Mouse (Mus musculus) myocyte (in vitro differentiated cells): ENCODE data around the gene Mif4gd. TPM values are rescaled to one million over a fixed set of nuclear protein-coding genes. Genes with fewer than 3 reads are reported as not detected.

Experiments
- H3K27me3 ChIP-seq: one replicate; pipeline ENCODE4 v1.6.1; 2011; ENCODE audit not compliant: control insufficient read depth, insufficient read depth, insufficient read length
- H3K36me3 ChIP-seq: one replicate; pipeline ENCODE4 v1.6.1; 2011; ENCODE audit not compliant: control insufficient read depth, insufficient read depth
- H3K4me2 ChIP-seq: one replicate; pipeline ENCODE4 v1.6.1; 2011; ENCODE audit warnings: low read depth, control low read depth
- H3K4me3 ChIP-seq: one replicate; pipeline ENCODE4 v1.5.1; 2011; ENCODE audit warnings: mild to moderate bottlenecking, control low read depth, moderate library complexity
- H3K79me2 ChIP-seq: one replicate; pipeline ENCODE4 v1.6.1; 2011; ENCODE audit not compliant: control insufficient read depth, insufficient read depth
- H3ac ChIP-seq: one replicate; pipeline ENCODE4 v1.6.1; 2011; ENCODE audit not compliant: control insufficient read depth, insufficient read length
- CEBPB ChIP-seq: IDR thresholded peaks from 2 replicates; pipeline ENCODE4 v1.6.1; 2011; ENCODE audit warnings: mild to moderate bottlenecking, moderate library complexity; ENCODE audit not compliant: poor library complexity, insufficient read depth, severe bottlenecking
- E2F4 ChIP-seq: IDR thresholded peaks from one replicate; pipeline ENCODE4 v1.6.1; 2011; ENCODE audit warnings: mild to moderate bottlenecking, control low read depth, moderate library complexity; ENCODE audit not compliant: insufficient read depth
- MAX ChIP-seq: IDR thresholded peaks from one replicate; pipeline ENCODE4 v1.6.1; 2011; ENCODE audit warnings: low read depth, mild to moderate bottlenecking, control low read depth
- MYOD1 ChIP-seq, 3 experiments: IDR thresholded peaks; one replicate each; pipeline ENCODE4 v1.6.1; 2011; ENCODE audit warnings: control low read depth in 2 of 3, low read depth in 2 of 3, mild to moderate bottlenecking in 2 of 3, moderate library complexity in 1 of 3; ENCODE audit not compliant: insufficient read length in 2 of 3, control insufficient read depth in 1 of 3
- MYOG ChIP-seq, 3 experiments: IDR thresholded peaks; one replicate each; pipeline ENCODE4 v1.6.1; 2011; ENCODE audit warnings: control low read depth in 2 of 3, low read depth in 2 of 3, mild to moderate bottlenecking in 2 of 3; ENCODE audit not compliant: insufficient read length in 2 of 3, control insufficient read depth in 1 of 3, insufficient read depth in 1 of 3
- POLR2A ChIP-seq: IDR thresholded peaks from one replicate; pipeline ENCODE4 v1.6.1; 2011; ENCODE audit warnings: low read depth, mild to moderate bottlenecking, control low read depth, moderate library complexity; ENCODE audit not compliant: insufficient read length
- POLR2AphosphoS2 ChIP-seq: IDR thresholded peaks from one replicate; pipeline ENCODE4 v1.6.1; 2011; ENCODE audit warnings: low read depth, control low read depth; ENCODE audit not compliant: insufficient read length
- REST ChIP-seq: IDR thresholded peaks from one replicate; pipeline ENCODE4 v1.6.1; 2011; ENCODE audit warnings: mild to moderate bottlenecking, control low read depth, moderate library complexity; ENCODE audit not compliant: insufficient read depth, insufficient read length
- SRF ChIP-seq: IDR thresholded peaks from one replicate; pipeline ENCODE4 v1.6.1; 2011; ENCODE audit warnings: low read depth; ENCODE audit not compliant: control insufficient read depth, insufficient read length
- TCF12 ChIP-seq: IDR thresholded peaks from one replicate; pipeline ENCODE4 v1.6.1; 2011; ENCODE audit warnings: mild to moderate bottlenecking, control low read depth; ENCODE audit not compliant: poor library complexity, insufficient read depth, severe bottlenecking
- TCF3 ChIP-seq: IDR thresholded peaks from one replicate; pipeline ENCODE4 v1.6.1; 2011; ENCODE audit warnings: low read depth, control low read depth; ENCODE audit not compliant: insufficient read length
- USF1 ChIP-seq: IDR thresholded peaks from one replicate; pipeline ENCODE4 v1.6.1; 2011; ENCODE audit warnings: low read depth, mild to moderate bottlenecking, control low read depth, moderate library complexity
- polyA plus RNA-seq: library from polyadenylated mRNA; unstranded; fragments of >200 nt; fragmentation: generic; extraction: Trizol; gene quantifications from one replicate; pipeline ENCODE4 v1.2.1, GENCODE M21; 2012; ENCODE audit warnings: missing spikeins

Gene Mif4gd
- polyA plus RNA-seq, 1 experiment, result 17.5 TPM

DNA sequence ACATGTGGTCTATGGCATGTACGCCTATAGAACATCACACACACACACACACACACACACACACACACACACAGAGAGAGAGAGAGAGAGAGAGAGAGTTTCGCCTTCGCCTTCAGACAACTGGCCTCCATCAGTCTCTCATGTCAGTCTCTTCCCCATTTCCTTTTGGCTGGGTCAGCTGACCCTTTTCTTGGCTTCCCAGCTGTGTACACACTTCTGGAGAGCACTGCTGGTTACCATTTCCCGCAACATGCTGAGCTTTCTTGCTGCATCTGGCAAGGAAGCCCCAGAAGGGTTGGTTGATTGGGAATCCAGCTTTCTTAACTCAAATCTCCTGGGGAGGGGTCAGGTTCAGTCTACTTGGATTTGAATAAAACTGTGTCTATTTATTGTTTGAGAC is 21.3 kb upstream of the Mif4gd start:
- H3K4me2 ChIP-seq, result no peak overlapping the region
- no peak for TF ChIP-seq TCF3
- no peak for TF ChIP-seq POLR2AphosphoS2
- TF ChIP-seq MAX, result no peak
- no peak for TF ChIP-seq CEBPB
- no peak for TF ChIP-seq E2F4
- TF ChIP-seq REST, result no peak
- no peak for TF ChIP-seq SRF
- no peak for TF ChIP-seq POLR2A
- TF ChIP-seq USF1, result no peak
- no peak for TF ChIP-seq TCF12
- no peak for TF ChIP-seq MYOD1 (IDR thresholded peaks at IDR 0.05; ENCODE audit: control insufficient read depth in 1 of 3, insufficient read length in 2 of 3, low read depth in 2 of 3)
- no peak for TF ChIP-seq MYOG (IDR thresholded peaks at IDR 0.05; ENCODE audit: control insufficient read depth in 1 of 3, insufficient read depth in 1 of 3, insufficient read length in 2 of 3, low read depth in 2 of 3)
- H3K36me3 ChIP-seq, result no peaks in the 10 kb centered on the region
- no peaks in the 10 kb centered on the region for H3K79me2 ChIP-seq
- no peak overlapping the region for H3ac ChIP-seq
- no peak overlapping the region for H3K4me3 ChIP-seq
- H3K27me3 ChIP-seq, result no peaks in the 10 kb centered on the region

DNA sequence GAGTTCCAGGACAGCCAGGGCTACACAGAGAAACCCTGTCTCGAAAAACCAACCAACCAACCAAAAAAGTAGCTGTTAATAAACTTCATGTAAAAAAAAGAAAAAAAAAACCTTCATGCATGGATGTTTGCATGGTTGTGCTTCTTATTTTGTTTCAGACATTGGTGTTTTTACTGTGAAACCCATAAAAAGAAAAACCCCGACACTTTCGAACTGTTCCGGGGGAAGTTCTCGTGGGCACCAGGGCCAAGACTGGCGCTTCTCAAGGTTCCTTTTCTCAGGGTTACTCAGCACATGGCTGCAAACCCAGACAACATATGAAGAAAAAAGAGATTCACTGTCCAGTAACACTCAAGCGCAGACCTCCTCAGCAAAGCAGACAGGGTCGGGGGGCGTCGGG is 20.1 kb upstream of the Mif4gd start:
- Histone ChIP-seq H3K4me2 (no peak overlapping the region), H3K4me3 (no peak overlapping the region), H3K27me3 (no peaks in the 10 kb centered on the region), H3ac (no peak overlapping the region), H3K36me3 (no peaks in the 10 kb centered on the region), H3K79me2 (no peaks in the 10 kb centered on the region)
- TF ChIP-seq MYOD1 (IDR thresholded peaks at IDR 0.05; ENCODE audit: control insufficient read depth in 1 of 3, insufficient read length in 2 of 3, low read depth in 2 of 3) (no peak), CEBPB (no peak), REST (no peak), TCF12 (no peak), E2F4 (no peak), USF1 (no peak), TCF3 (no peak), POLR2A (no peak), MYOG (IDR thresholded peaks at IDR 0.05; ENCODE audit: control insufficient read depth in 1 of 3, insufficient read depth in 1 of 3, insufficient read length in 2 of 3, low read depth in 2 of 3) (no peak), SRF (no peak), MAX (no peak), POLR2AphosphoS2 (no peak)

DNA sequence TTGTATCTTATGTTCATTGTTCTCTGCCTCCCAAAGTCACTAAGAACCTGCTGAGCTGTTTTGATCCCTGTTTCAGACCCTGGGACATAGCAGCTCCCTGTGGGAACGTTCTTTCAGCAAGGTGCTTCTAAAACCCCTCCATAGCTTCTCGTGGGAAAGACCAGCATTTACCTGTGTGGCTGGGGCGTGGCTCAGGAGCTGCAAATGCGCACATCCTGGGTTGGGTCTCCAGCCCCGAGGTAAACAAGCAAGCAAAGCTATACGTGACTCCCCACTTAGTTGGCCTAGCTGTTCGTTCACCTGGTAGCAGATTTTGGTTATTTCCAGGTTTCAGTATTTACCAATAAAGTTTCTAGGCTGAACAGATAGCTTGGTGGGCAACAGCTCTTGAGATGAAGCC is 19.5 kb upstream of the Mif4gd start:
- no peaks in the 10 kb centered on the region for H3K36me3 ChIP-seq
- no peaks in the 10 kb centered on the region for H3K27me3 ChIP-seq
- H3K4me3 ChIP-seq, result no peak overlapping the region
- no peak overlapping the region for H3ac ChIP-seq
- no peak for TF ChIP-seq E2F4
- TF ChIP-seq USF1, result no peak
- TF ChIP-seq REST, result no peak
- TF ChIP-seq POLR2AphosphoS2, result no peak
- no peak for TF ChIP-seq TCF12
- no peaks in the 10 kb centered on the region for H3K79me2 ChIP-seq
- no peak overlapping the region for H3K4me2 ChIP-seq

DNA sequence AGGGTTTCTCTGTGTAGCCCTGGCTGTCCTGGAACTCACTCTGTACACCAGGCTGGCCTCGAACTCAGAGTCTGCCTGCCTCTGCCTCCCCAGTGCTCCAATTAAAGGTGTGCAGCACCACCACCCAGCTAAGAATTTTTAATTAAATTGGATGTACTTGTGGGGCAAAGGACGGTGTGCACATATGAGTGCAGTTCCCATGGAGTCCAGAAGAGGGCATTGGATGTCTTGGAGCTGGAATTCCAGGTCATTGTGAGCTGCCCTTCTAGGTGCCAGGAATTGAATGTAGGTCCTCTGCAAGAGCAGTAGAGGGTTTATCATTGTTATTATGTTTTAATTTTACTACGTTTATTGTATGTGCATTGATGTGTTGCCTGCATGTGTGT is 18.7 kb upstream of the Mif4gd start:
- H3K4me2 ChIP-seq, result no peak overlapping the region
- H3K36me3 ChIP-seq, result no peaks in the 10 kb centered on the region
- H3K79me2 ChIP-seq, result no peaks in the 10 kb centered on the region
- H3K27me3 ChIP-seq, result no peaks in the 10 kb centered on the region
- no peak overlapping the region for H3ac ChIP-seq
- H3K4me3 ChIP-seq, result no peak overlapping the region
- TF ChIP-seq SRF (no peak), TCF12 (no peak)

DNA sequence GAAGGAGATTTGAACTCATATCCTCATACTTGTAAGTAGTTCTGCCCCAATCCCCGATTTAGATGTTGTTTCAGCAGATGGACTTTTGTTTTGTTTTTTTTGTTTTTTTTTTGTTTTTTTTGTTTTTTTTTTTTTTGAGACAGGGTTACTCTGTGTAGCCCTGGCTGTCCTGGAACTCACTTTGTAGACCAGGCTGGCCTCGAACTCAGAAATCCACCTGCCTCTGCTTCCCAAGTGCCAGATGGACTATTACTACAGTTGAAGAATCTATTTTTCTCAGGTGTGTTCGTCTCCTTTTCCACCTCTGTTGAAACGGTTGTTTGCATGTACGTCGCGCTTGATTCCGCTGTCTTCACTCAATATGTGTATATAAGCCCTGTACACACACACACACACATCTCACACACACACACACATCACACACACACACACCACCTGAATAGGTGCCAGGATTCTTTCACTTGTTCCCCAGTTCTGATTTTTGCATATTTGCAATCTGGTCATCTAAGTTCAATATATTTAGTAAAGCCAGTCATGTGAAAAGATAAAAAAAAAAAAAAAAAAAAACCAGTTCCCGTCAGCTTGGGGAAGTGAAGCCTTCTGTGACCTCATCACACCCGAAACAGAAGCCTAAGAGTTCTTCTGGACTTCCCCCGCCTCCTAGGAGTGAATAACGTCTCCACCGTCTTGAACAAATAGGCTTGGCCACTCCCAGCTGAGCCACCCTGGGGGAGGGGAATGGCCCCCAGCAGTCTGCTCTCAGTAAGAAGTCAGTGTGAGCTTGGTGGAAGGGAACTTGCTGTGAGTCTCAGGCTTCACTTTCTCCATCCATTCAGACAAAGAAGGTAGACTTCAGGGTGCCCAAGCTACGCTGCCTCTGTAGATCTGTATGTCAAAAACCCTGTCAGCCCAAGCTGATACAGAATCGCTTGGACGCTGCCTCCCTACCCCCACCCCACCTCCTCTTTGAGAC is 18.0 kb upstream of the Mif4gd start:
- Histone ChIP-seq H3K27me3 (no peaks in the 10 kb centered on the region), H3ac (no peak overlapping the region), H3K4me3 (no peak overlapping the region), H3K79me2 (no peaks in the 10 kb centered on the region), H3K36me3 (no peaks in the 10 kb centered on the region), H3K4me2 (no peak overlapping the region)
- TF ChIP-seq USF1, result no peak
- no peak for TF ChIP-seq TCF3
- TF ChIP-seq MYOD1 (IDR thresholded peaks at IDR 0.05; ENCODE audit: control insufficient read depth in 1 of 3, insufficient read length in 2 of 3, low read depth in 2 of 3), result no peak
- no peak for TF ChIP-seq CEBPB
- no peak for TF ChIP-seq REST
- TF ChIP-seq TCF12, result no peak
- no peak for TF ChIP-seq MYOG (IDR thresholded peaks at IDR 0.05; ENCODE audit: control insufficient read depth in 1 of 3, insufficient read depth in 1 of 3, insufficient read length in 2 of 3, low read depth in 2 of 3)
- no peak for TF ChIP-seq E2F4
- TF ChIP-seq POLR2AphosphoS2, result no peak
- no peak for TF ChIP-seq MAX
- TF ChIP-seq POLR2A, result no peak
- no peak for TF ChIP-seq SRF
